ENCODE assay signal across 8 mouse cellular contexts in genomic region chr2:84716423-84717355, GRCm38 (mm10). TPM values are rescaled to one million over a fixed set of nuclear protein-coding genes. Genes with fewer than 3 reads are reported as not detected.
DNase-seq lines count a peak whose midpoint lies in the region; ATAC-seq lines count a peak whose summit lies in the region.

No protein-coding gene starts in this region.

- peak overlapping the region; percentile 83 for H3K4me2 ChIP-seq in kidney, embryonic 14.5 days (replicated peaks; ENCODE audit: low read depth, low read length)
- peak overlapping the region; percentile 76 for H3K4me2 ChIP-seq in hindbrain, embryonic 11.5 days (replicated peaks; ENCODE audit: low read depth, low read length)
- peak overlapping the region; percentile 81 for H3K4me2 ChIP-seq in midbrain, embryonic 12.5 days (replicated peaks)

- WGBS in kidney, embryonic 14.5 days, result 36% methylated on average over 9 of the region's 9 CpGs
- 39% methylated on average over 9 of the region's 9 CpGs for WGBS in hindbrain, embryonic 11.5 days
- 39% methylated on average over 9 of the region's 9 CpGs for WGBS in midbrain, embryonic 12.5 days

- ATAC-seq in kidney, embryonic 14.5 days (ENCODE audit: low FRiP score, low TSS enrichment), result no peak
- no peak for ATAC-seq in hindbrain, embryonic 11.5 days (ENCODE audit: low FRiP score)
- ATAC-seq in midbrain, embryonic 12.5 days (ENCODE audit: low FRiP score, low read depth), result no peak

- no peaks in the 10 kb centered on the region for H3K27me3 ChIP-seq in kidney, embryonic 14.5 days (ENCODE audit: control insufficient read depth, insufficient read depth, low read length)
- H3K27me3 ChIP-seq in hindbrain, embryonic 11.5 days (ENCODE audit: control insufficient read depth, insufficient read depth, low read length), result no peaks in the 10 kb centered on the region
- no peaks in the 10 kb centered on the region for H3K27me3 ChIP-seq in midbrain, embryonic 12.5 days

- H3K9ac ChIP-seq in kidney, embryonic 14.5 days (ENCODE audit: low read depth, low read length), result peak overlapping the region; percentile 94
- H3K9ac ChIP-seq in hindbrain, embryonic 11.5 days (ENCODE audit: low read depth, low read length), result peak overlapping the region; percentile 71
- H3K9ac ChIP-seq in midbrain, embryonic 12.5 days (replicated peaks), result peak overlapping the region; percentile 71

- H3K4me1 ChIP-seq in kidney, embryonic 14.5 days (ENCODE audit: control insufficient read depth, insufficient read depth, low read length), result peaks cover 4% of the 10 kb centered on the region; the same call in 1 of the 2 replicates
- no peaks in the 10 kb centered on the region for H3K4me1 ChIP-seq in hindbrain, embryonic 11.5 days (replicated peaks; ENCODE audit: control insufficient read depth, insufficient read depth, low read length)
- peaks cover 16% of the 10 kb centered on the region for H3K4me1 ChIP-seq in midbrain, embryonic 12.5 days

- H3K9me3 ChIP-seq in kidney, embryonic 14.5 days (ENCODE audit: control insufficient read depth, low read length), result no peaks in the 10 kb centered on the region
- no peaks in the 10 kb centered on the region for H3K9me3 ChIP-seq in hindbrain, embryonic 11.5 days (ENCODE audit: control insufficient read depth, low read length)
- H3K9me3 ChIP-seq in midbrain, embryonic 12.5 days, result no peaks in the 10 kb centered on the region

- H3K4me3 ChIP-seq in kidney, embryonic 14.5 days (ENCODE audit: low read length), result peak overlapping the region; percentile 97
- H3K4me3 ChIP-seq in hindbrain, embryonic 11.5 days (ENCODE audit: low read depth, low read length), result peak overlapping the region; percentile 86
- peak overlapping the region; percentile 96 for H3K4me3 ChIP-seq in midbrain, embryonic 12.5 days

- no peak for DNase-seq in kidney, adult 18-20 months
- peak; percentile 31 for DNase-seq in NIH3T3 (ENCODE audit: low read depth)
- peak; percentile 8 for DNase-seq in hindbrain, embryonic 11.5 days (ENCODE audit: low spot score)
- no peak for DNase-seq in adrenal gland, postnatal 36 days
- no peak for DNase-seq in adrenal gland, adult 8-10 months
- no peak for DNase-seq in spleen, postnatal 36 days (ENCODE audit: low spot score in 2 of 2)

- H3K36me3 ChIP-seq in kidney, embryonic 14.5 days (ENCODE audit: control insufficient read depth, insufficient read depth, low read length), result no peaks in the 10 kb centered on the region; the same call in 1 of the 2 replicates
- no peaks in the 10 kb centered on the region for H3K36me3 ChIP-seq in hindbrain, embryonic 11.5 days (ENCODE audit: control insufficient read depth, insufficient read depth, low read length)
- H3K36me3 ChIP-seq in midbrain, embryonic 12.5 days, result peaks cover 7% of the 10 kb centered on the region

- peak overlapping the region; percentile 93 for H3K27ac ChIP-seq in kidney, embryonic 14.5 days (ENCODE audit: low read depth, low read length)
- peak overlapping the region; percentile 97; the same call in 1 of the 2 replicates for H3K27ac ChIP-seq in hindbrain, embryonic 11.5 days (ENCODE audit: low read depth, low read length)
- H3K27ac ChIP-seq in midbrain, embryonic 12.5 days (replicated peaks), result peak overlapping the region; percentile 97; the same call in 1 of the 2 replicates

RNA-seq across cellular contexts. Expression of gene Zdhhc5, which starts 1.7 kb away (rescaled TPM):
- 41.0 and 48.8 TPM in 2 replicates for polyA plus RNA-seq in kidney, embryonic 14.5 days (2014; fragmentation: Nextera tagmentation; extraction: Ambion mirVana)
- 22.5 and 30.1 TPM in 2 replicates for polyA plus RNA-seq in hindbrain, embryonic 11.5 days (2014; fragmentation: Nextera tagmentation; extraction: Ambion mirVana)
- polyA plus RNA-seq in midbrain, embryonic 12.5 days (2016; fragmentation: Nextera tagmentation; extraction: Ambion mirVana), result 28.1 and 29.5 TPM in 2 replicates
- 10 to 100 TPM; 63.3 to 63.9 TPM for total RNA-seq in adrenal gland, postnatal 36 days (2021)
- total RNA-seq in adrenal gland, adult 8-10 months (2022), result 10 to 100 TPM; 58.8 to 72.1 (median 62.7) TPM

RNA-seq across cellular contexts. Expression of gene Clp1, which starts 10.5 kb away (rescaled TPM):
- 33.2 and 34.5 TPM in 2 replicates for polyA plus RNA-seq in kidney, embryonic 14.5 days (2014; fragmentation: Nextera tagmentation; extraction: Ambion mirVana)
- 44.3 and 53.9 TPM in 2 replicates for polyA plus RNA-seq in hindbrain, embryonic 11.5 days (2014; fragmentation: Nextera tagmentation; extraction: Ambion mirVana)
- polyA plus RNA-seq in midbrain, embryonic 12.5 days (2016; fragmentation: Nextera tagmentation; extraction: Ambion mirVana), result 42.5 and 45.9 TPM in 2 replicates
- 10 to 100 TPM; 13.5 to 16.4 TPM for total RNA-seq in adrenal gland, postnatal 36 days (2021)
- total RNA-seq in adrenal gland, adult 8-10 months (2022), result 10 to 100 TPM; 12.6 to 15.2 (median 14.3) TPM

RNA-seq across cellular contexts. Expression of gene Ypel4, which starts 17.2 kb away (rescaled TPM):
- polyA plus RNA-seq in kidney, embryonic 14.5 days (2014; fragmentation: Nextera tagmentation; extraction: Ambion mirVana), result 10.0 and 10.4 TPM in 2 replicates
- polyA plus RNA-seq in hindbrain, embryonic 11.5 days (2014; fragmentation: Nextera tagmentation; extraction: Ambion mirVana), result 13.7 and 16.4 TPM in 2 replicates
- 22.5 and 26.3 TPM in 2 replicates for polyA plus RNA-seq in midbrain, embryonic 12.5 days (2016; fragmentation: Nextera tagmentation; extraction: Ambion mirVana)
- total RNA-seq in adrenal gland, postnatal 36 days (2021), result 1 to 10 TPM; 2.8 to 5.0 TPM
- total RNA-seq in adrenal gland, adult 8-10 months (2022), result 10 to 100 TPM in 2 of 4 experiments, 1 to 10 TPM in 2; 4.5 to 11.8 (median 9.7) TPM

RNA-seq across cellular contexts. Expression of gene Gm19426, which starts 26.8 kb away (rescaled TPM):
- polyA plus RNA-seq in kidney, embryonic 14.5 days (2014; fragmentation: Nextera tagmentation; extraction: Ambion mirVana), result 5.6 and 14.9 TPM in 2 replicates
- polyA plus RNA-seq in hindbrain, embryonic 11.5 days (2014; fragmentation: Nextera tagmentation; extraction: Ambion mirVana), result 7.1 TPM in 2 replicates
- polyA plus RNA-seq in midbrain, embryonic 12.5 days (2016; fragmentation: Nextera tagmentation; extraction: Ambion mirVana), result 9.1 and 10.9 TPM in 2 replicates
- total RNA-seq in adrenal gland, postnatal 36 days (2021), result 1 to 10 TPM; 1.5 to 2.4 TPM
- 1 to 10 TPM; 1.7 to 4.3 (median 2.8) TPM for total RNA-seq in adrenal gland, adult 8-10 months (2022)

RNA-seq across cellular contexts. Expression of gene Tmx2, which starts 37.7 kb away (rescaled TPM):
- polyA plus RNA-seq in kidney, embryonic 14.5 days (2014; fragmentation: Nextera tagmentation; extraction: Ambion mirVana), result 145 and 163 TPM in 2 replicates
- 185 and 190 TPM in 2 replicates for polyA plus RNA-seq in hindbrain, embryonic 11.5 days (2014; fragmentation: Nextera tagmentation; extraction: Ambion mirVana)
- polyA plus RNA-seq in midbrain, embryonic 12.5 days (2016; fragmentation: Nextera tagmentation; extraction: Ambion mirVana), result 169 and 183 TPM in 2 replicates
- total RNA-seq in adrenal gland, postnatal 36 days (2021), result 100 to 1,000 TPM; 138 to 157 TPM
- total RNA-seq in adrenal gland, adult 8-10 months (2022), result 100 to 1,000 TPM; 161 to 203 (median 188) TPM

Comparison
In these comparisons a context has a peak if more than half of its experiments do, and no peak if none do; other contexts are left out.
1. DNase-seq: peak in NIH3T3 (single experiment) and hindbrain, embryonic 11.5 days (single experiment); none in kidney, adult 18-20 months (single experiment), adrenal gland, postnatal 36 days (0 of 2), adrenal gland, adult 8-10 months (single experiment) and spleen, postnatal 36 days (0 of 2).
2. Peak in every context shown above with its lines, with median percentiles within 50 percentile points of each other: H3K27ac ChIP-seq, H3K4me2 ChIP-seq, H3K4me3 ChIP-seq and H3K9ac ChIP-seq.